Mouse (Mus musculus) CH12.LX (cell line): Measurements from ENCODE around the gene Wfdc12. TPM values are rescaled to one million over a fixed set of nuclear protein-coding genes. Genes with fewer than 3 reads are reported as not detected.

Source experiments
- DNase-seq: peaks from one replicate; pipeline ENCODE4 v3.0.0-alpha.2; 2013; ENCODE audit errors: extremely low read depth
- H3K27ac ChIP-seq: 2 replicates; pipeline ENCODE4 v1.5.1; 2012; ENCODE audit warnings: low read depth, mild to moderate bottlenecking, control low read depth, moderate library complexity; ENCODE audit not compliant: insufficient read depth
- H3K27me3 ChIP-seq: replicated peaks from 2 replicates; pipeline ENCODE3; 2012; ENCODE audit warnings: inconsistent platforms
- H3K36me3 ChIP-seq, 2 experiments: replicated peaks in 1 of 2; 2 replicates each; pipeline versions ENCODE3 to v1.6.1; 2012; ENCODE audit warnings: inconsistent platforms in 1 of 2, low read length in 1 of 2, mild to moderate bottlenecking in 1 of 2, mixed read lengths in 1 of 2, moderate library complexity in 1 of 2; ENCODE audit not compliant: control insufficient read depth in 1 of 2, insufficient read depth in 1 of 2
- H3K4me1 ChIP-seq, 2 experiments: 2 replicates each; pipeline ENCODE4 v1.6.1; 2012; ENCODE audit warnings: inconsistent platforms in 1 of 2, moderate library complexity in 1 of 2; ENCODE audit not compliant: insufficient read depth in 2 of 2, control insufficient read depth in 1 of 2
- H3K4me2 ChIP-seq: 2 replicates; pipeline ENCODE4 v1.6.1; 2012; ENCODE audit warnings: low read depth, mild to moderate bottlenecking, control low read depth; ENCODE audit not compliant: poor library complexity, insufficient read depth, severe bottlenecking
- H3K4me3 ChIP-seq, 3 experiments: fragments of 150-350 bp in 1 of 3; sonication (generic) in 1 of 3; replicated peaks in 1 of 3; 2 replicates each; pipeline versions ENCODE3 to v1.5.1; 2011 to 2012; ENCODE audit warnings: low read depth in 2 of 3, low read length in 2 of 3, mild to moderate bottlenecking in 2 of 3, moderate library complexity in 2 of 3, control low read depth in 1 of 3, improper control_type of control experiment in 1 of 3, inconsistent platforms in 1 of 3, mixed read lengths in 1 of 3; ENCODE audit not compliant: poor library complexity in 1 of 3
- H3K79me2 ChIP-seq: replicated peaks from 2 replicates; pipeline ENCODE4 v1.6.1; 2012; ENCODE audit warnings: mild to moderate bottlenecking, moderate library complexity; ENCODE audit not compliant: control insufficient read depth, poor library complexity, insufficient read depth, severe bottlenecking; ENCODE audit errors: extremely low read depth
- H3K9ac ChIP-seq: 2 replicates; pipeline ENCODE4 v1.6.1; 2012; ENCODE audit warnings: low read depth, mild to moderate bottlenecking, control low read depth, moderate library complexity; ENCODE audit not compliant: insufficient read depth
- H3K9me3 ChIP-seq: replicated peaks from 2 replicates; pipeline ENCODE3; 2012; ENCODE audit warnings: low read length, inconsistent platforms, mixed read lengths
- BHLHE40 ChIP-seq: IDR thresholded peaks from 2 replicates; pipeline ENCODE4 v1.6.1; 2011; ENCODE audit warnings: mild to moderate bottlenecking, low read depth, low read length, improper control_type of control experiment
- CHD1 ChIP-seq: IDR thresholded peaks from 2 replicates; pipeline ENCODE4 v1.6.1; 2012; ENCODE audit warnings: low read depth, low read length, improper control_type of control experiment, inconsistent platforms
- CTCF ChIP-seq, 2 experiments: IDR thresholded peaks in 1 of 2; conservative IDR thresholded peaks in 1 of 2; 2 replicates each; pipeline ENCODE4 v1.5.1; 2011 to 2012; ENCODE audit warnings: low read depth in 2 of 2, low read length in 2 of 2, improper control_type of control experiment in 1 of 2, inconsistent platforms in 1 of 2, mild to moderate bottlenecking in 1 of 2, moderate library complexity in 1 of 2
- E2F4 ChIP-seq: IDR thresholded peaks from 2 replicates; pipeline ENCODE4 v1.6.1; 2011; ENCODE audit warnings: low read depth, low read length, improper control_type of control experiment; ENCODE audit not compliant: insufficient replicate concordance
- ELF1 ChIP-seq: IDR thresholded peaks from 2 replicates; pipeline ENCODE4 v1.6.1; 2014; ENCODE audit warnings: low read depth, mild to moderate bottlenecking, inconsistent platforms, low read length, improper control_type of control experiment
- EP300 ChIP-seq: IDR thresholded peaks from 2 replicates; pipeline ENCODE4 v1.6.1; 2011; ENCODE audit warnings: low read length, improper control_type of control experiment
- HCFC1 ChIP-seq: IDR thresholded peaks from 2 replicates; pipeline ENCODE4 v1.6.1; 2012; ENCODE audit warnings: low read depth, mild to moderate bottlenecking, inconsistent platforms, low read length, improper control_type of control experiment
- IRF4 ChIP-seq: IDR thresholded peaks from 2 replicates; pipeline ENCODE4 v1.6.1; 2014; ENCODE audit warnings: low read depth, mild to moderate bottlenecking, inconsistent platforms, low read length, improper control_type of control experiment
- JUND ChIP-seq: conservative IDR thresholded peaks from 2 replicates; pipeline ENCODE4 v1.6.1; 2011; ENCODE audit warnings: low read depth, low read length, improper control_type of control experiment
- MAFK ChIP-seq: IDR thresholded peaks from 2 replicates; pipeline ENCODE4 v1.6.1; 2011; ENCODE audit warnings: low read length, improper control_type of control experiment; ENCODE audit not compliant: insufficient replicate concordance
- MAZ ChIP-seq: IDR thresholded peaks from 2 replicates; pipeline ENCODE4 v1.6.1; 2012; ENCODE audit warnings: low read depth, mild to moderate bottlenecking, inconsistent platforms, low read length, improper control_type of control experiment, moderate library complexity
- MXI1 ChIP-seq: IDR thresholded peaks from 2 replicates; pipeline ENCODE4 v1.6.1; 2011; ENCODE audit warnings: mild to moderate bottlenecking, low read depth, low read length, improper control_type of control experiment
- POLR2AphosphoS2 ChIP-seq: IDR thresholded peaks from 2 replicates; pipeline ENCODE4 v1.6.1; 2011; ENCODE audit warnings: low read depth, low read length, improper control_type of control experiment
- TBP ChIP-seq: conservative IDR thresholded peaks from 2 replicates; pipeline ENCODE4 v1.6.1; 2011; ENCODE audit warnings: low read depth, low read length, improper control_type of control experiment
- USF1 ChIP-seq: IDR thresholded peaks from 2 replicates; pipeline ENCODE4 v1.6.1; 2014; ENCODE audit warnings: low read depth, mild to moderate bottlenecking, inconsistent platforms, low read length, improper control_type of control experiment
- ZC3H11A ChIP-seq: IDR thresholded peaks from 2 replicates; pipeline ENCODE4 v1.6.1; 2012; ENCODE audit warnings: low read depth, mild to moderate bottlenecking, inconsistent platforms, low read length, improper control_type of control experiment
- ZKSCAN1 ChIP-seq: IDR thresholded peaks from 2 replicates; pipeline ENCODE4 v1.6.1; 2012; ENCODE audit warnings: low read depth, inconsistent platforms, low read length, improper control_type of control experiment, borderline replicate concordance
- ZMIZ1 ChIP-seq: IDR thresholded peaks from 2 replicates; pipeline ENCODE4 v1.6.1; 2012; ENCODE audit warnings: low read depth, mild to moderate bottlenecking, inconsistent platforms, low read length, improper control_type of control experiment
- dilution Hi-C: fragments of 300-500 bp; cut with MboI; formaldehyde crosslinking; loops from 2 replicates; pipeline ENCODE4 v1.14.3; 2020; ENCODE audit warnings: low sequenced_read_pairs; ENCODE audit not compliant: extremely low pct_unique_long_range_greater_than_20kb, extremely low pct_ligation_motif_present
- in situ Hi-C: fragments of 300-500 bp; cut with MboI; formaldehyde crosslinking; loops from 3 replicates; pipeline ENCODE4 v1.14.3; 2019; ENCODE audit warnings: low sequenced_read_pairs, low pct_ligation_motif_present, low pct_unique_long_range_greater_than_20kb, mixed read lengths
- polyA plus RNA-seq: library from polyadenylated mRNA; unstranded; fragments of >175 nt; gene quantifications from 2 replicates; pipeline ENCODE4 v1.2.1, GENCODE M21; 2012; ENCODE audit warnings: low read depth; ENCODE audit not compliant: insufficient read length
- total RNA-seq, 2 experiments: library from RNA; depleted of rRNA; stranded (reverse); fragments of 300-350 nt in 1 of 2; fragments of >200 nt in 1 of 2; gene quantifications; 2 replicates each; pipeline ENCODE4 v1.2.3; 2012 to 2014

The Wfdc12 gene
- total and polyA plus RNA-seq, 3 experiments: not detected

DNA sequence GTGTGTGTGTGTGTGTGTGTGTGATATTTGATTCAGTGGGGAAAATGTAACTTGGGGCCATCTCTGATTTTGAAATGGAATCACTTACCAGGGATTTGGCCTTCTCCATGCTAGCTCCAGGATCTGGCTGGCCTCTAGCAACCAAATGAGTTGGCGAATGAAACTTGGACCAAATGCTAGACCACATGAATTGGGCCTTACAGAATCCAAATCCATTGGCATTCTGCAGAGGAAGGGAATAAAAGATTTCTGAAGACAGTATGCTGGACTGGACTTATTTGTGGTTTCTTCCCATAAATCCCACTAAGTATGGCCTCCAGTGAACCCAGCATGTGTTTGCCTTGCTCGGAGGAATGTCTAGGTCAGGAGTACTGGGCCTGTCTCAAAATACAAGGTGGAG is 31.6 kb downstream of the Wfdc12 start:
- no peaks in the 10 kb centered on the region for H3K79me2 ChIP-seq
- dilution Hi-C loops (no loop called here), in situ Hi-C loops (no loop called here)
- no peaks in the 10 kb centered on the region for H3K27me3 ChIP-seq
- no peak for TF ChIP-seq MAZ
- TF ChIP-seq CHD1: no peak
- no peak for TF ChIP-seq BHLHE40
- no peak for TF ChIP-seq HCFC1
- no peak for TF ChIP-seq ZC3H11A
- no peak for TF ChIP-seq TBP
- TF ChIP-seq ZMIZ1: no peak
- TF ChIP-seq JUND: no peak
- no peak for TF ChIP-seq ELF1
- TF ChIP-seq ZKSCAN1: no peak
- TF ChIP-seq CTCF (conservative IDR thresholded peaks at IDR 0.05 in 1 of 2, IDR thresholded peaks at IDR 0.05 in 1 of 2; ENCODE audit: low read depth in 2 of 2, low read length in 2 of 2): no peak
- TF ChIP-seq MAFK: no peak
- TF ChIP-seq USF1: no peak
- no peak overlapping the region for H3K9ac ChIP-seq
- H3K4me1 ChIP-seq: no peaks in the 10 kb centered on the region
- H3K36me3 ChIP-seq: peaks cover 22 to 48% of the 10 kb centered on the region in 2 experiments
- no peak for DNase-seq
- no peak overlapping the region for H3K27ac ChIP-seq
- H3K9me3 ChIP-seq: no peaks in the 10 kb centered on the region
- H3K4me2 ChIP-seq: no peak overlapping the region
- no peak overlapping the region for H3K4me3 ChIP-seq

DNA sequence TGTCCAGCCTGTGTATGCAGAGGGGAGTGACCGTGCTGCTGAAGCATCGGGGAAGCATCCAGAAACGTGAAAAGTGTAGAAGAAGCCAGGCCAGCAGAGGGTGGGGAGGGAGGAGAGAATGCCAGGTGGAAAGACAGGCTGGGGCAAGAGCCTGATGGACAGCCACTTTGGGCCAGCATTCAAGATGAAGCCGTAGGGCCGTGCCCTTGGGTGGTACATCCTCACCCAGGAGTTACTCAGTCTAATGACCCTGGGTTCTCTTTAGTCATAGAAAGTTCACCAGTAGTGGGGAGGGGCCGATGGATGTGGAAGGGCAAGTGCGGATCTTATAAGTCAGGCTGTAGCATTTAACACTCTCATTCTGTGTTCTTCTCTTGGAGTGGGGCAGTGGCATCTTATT is 34.2 kb downstream of the Wfdc12 start:
- Histone ChIP-seq H3K4me3 (no peak overlapping the region), H3K27me3 (no peaks in the 10 kb centered on the region), H3K79me2 (no peaks in the 10 kb centered on the region), H3K9me3 (no peaks in the 10 kb centered on the region), H3K36me3 (peaks cover 46 to 73% of the 10 kb centered on the region in 2 experiments), H3K9ac (no peak overlapping the region), H3K4me2 (no peak overlapping the region), H3K4me1 (no peaks in the 10 kb centered on the region), H3K27ac (no peak overlapping the region)
- DNase-seq: no peak
- in situ Hi-C loops: no loop called here
- dilution Hi-C loops: no loop called here
- 0 out of 2 replicates have a peak, but pooled peaks have one; percentile 27 for TF ChIP-seq POLR2AphosphoS2
- TF ChIP-seq E2F4: no peak
- no peak for TF ChIP-seq IRF4

DNA sequence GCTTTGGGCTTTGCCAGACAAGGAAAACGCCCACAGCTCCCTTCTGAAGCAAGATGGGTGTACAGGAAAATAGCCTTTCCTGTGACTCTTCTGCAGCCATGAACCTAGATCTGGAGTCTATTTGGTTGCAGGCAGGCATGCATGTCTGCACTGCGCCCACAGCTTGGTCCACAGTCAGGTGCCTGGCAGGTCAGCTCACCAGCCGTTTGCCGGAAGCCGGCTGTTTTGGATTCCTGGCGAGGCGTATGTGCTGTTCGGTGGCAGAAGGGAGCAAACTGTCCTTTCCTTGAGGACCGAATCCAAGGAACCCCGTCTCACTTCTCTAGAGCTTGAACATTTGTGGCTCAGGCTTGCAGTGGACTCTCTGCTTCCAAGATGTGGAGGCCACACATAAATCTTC is 36.4 kb downstream of the Wfdc12 start:
- H3K79me2 ChIP-seq: no peaks in the 10 kb centered on the region
- H3K36me3 ChIP-seq: peaks cover 67 to 89% of the 10 kb centered on the region in 2 experiments
- H3K27me3 ChIP-seq: no peaks in the 10 kb centered on the region
- no peak for TF ChIP-seq EP300
- TF ChIP-seq MXI1: no peak
- no peak for TF ChIP-seq TBP
- H3K4me2 ChIP-seq: no peak overlapping the region
- in situ Hi-C loops: no loop called here
- H3K9ac ChIP-seq: no peak overlapping the region
- H3K9me3 ChIP-seq: no peaks in the 10 kb centered on the region
- no peak overlapping the region for H3K27ac ChIP-seq
- peaks cover 0 to 3% of the 10 kb centered on the region in 2 experiments; a peak in 1 of 4 replicates for H3K4me1 ChIP-seq
- dilution Hi-C loops: no loop called here
- no peak for DNase-seq
- no peak overlapping the region for H3K4me3 ChIP-seq
